Mouse (Mus musculus): ENCODE results near the gene Tpsg1.

- TF ChIP-seq CTCF (IDR thresholded peaks at IDR 0.05; ENCODE audit: control insufficient read depth, insufficient read depth, low read length) (no peak), POLR2A (IDR thresholded peaks at IDR 0.05; ENCODE audit: borderline replicate concordance, control insufficient read depth, low read depth, low read length) (no peak)
These were observed 46.4 kb downstream of the Tpsg1 start for GRCm38 (mm10) chr17:25415421-25415913.
